17 mouse cellular contexts compared by ENCODE assay signal in genomic region chr2:141862531-141863265, GRCm38 (mm10).
A peak's percentile ranks its signal among the peaks of the same experiment; 100 is the strongest.
DNase-seq lines count a peak whose midpoint lies in the region; ATAC-seq lines count a peak whose summit lies in the region.
"Had no signal": no experiment of that assay in that cellular context is flagged by ENCODE, and none has a peak within 500 bp of the region (broad histone marks: within the 10 kb centered on the region; RNA-seq: fewer than 3 reads in every experiment).

No protein-coding gene starts in this region.

- no peak overlapping the region for H3K4me3 ChIP-seq in forebrain, embryonic 15.5 days
- no peak overlapping the region for H3K4me3 ChIP-seq in forebrain, embryonic 16.5 days (replicated peaks; ENCODE audit: low read length)
- no peak overlapping the region for H3K4me3 ChIP-seq in midbrain, embryonic 14.5 days (replicated peaks; ENCODE audit: low read depth, low read length)
- H3K4me3 ChIP-seq: embryonic facial prominence, embryonic 12.5 days; heart, adult 2 months; heart, embryonic 12.5 days; hindbrain, embryonic 10.5 days; intestine, embryonic 15.5 days had no signal

- no peak for ATAC-seq in forebrain, embryonic 15.5 days (replicated peaks)
- ATAC-seq in forebrain, embryonic 16.5 days: no peak
- peak; percentile 37; the same call in 1 of the 2 replicates for ATAC-seq in midbrain, embryonic 14.5 days (ENCODE audit: low FRiP score, low TSS enrichment)
- ATAC-seq: intestine, embryonic 15.5 days had no signal

- no peak overlapping the region for H3K4me2 ChIP-seq in forebrain, embryonic 15.5 days (replicated peaks)
- no peak overlapping the region for H3K4me2 ChIP-seq in forebrain, embryonic 16.5 days (ENCODE audit: low read length)
- no peak overlapping the region for H3K4me2 ChIP-seq in midbrain, embryonic 14.5 days (ENCODE audit: low read length)
- H3K4me2 ChIP-seq: embryonic facial prominence, embryonic 12.5 days; heart, embryonic 12.5 days; hindbrain, embryonic 14.5 days; intestine, embryonic 15.5 days had no signal

- H3K9me3 ChIP-seq in forebrain, embryonic 15.5 days: no peaks in the 10 kb centered on the region
- H3K9me3 ChIP-seq in forebrain, embryonic 16.5 days (ENCODE audit: control insufficient read depth, low read length): no peaks in the 10 kb centered on the region
- H3K9me3 ChIP-seq in midbrain, embryonic 14.5 days (ENCODE audit: control insufficient read depth, low read length): no peaks in the 10 kb centered on the region
- H3K9me3 ChIP-seq: embryonic facial prominence, embryonic 12.5 days; heart, embryonic 12.5 days; hindbrain, embryonic 10.5 days; intestine, embryonic 15.5 days had no signal

- H3K27ac ChIP-seq in forebrain, embryonic 15.5 days (replicated peaks): 0 out of 2 replicates have a peak overlapping the region, but pooled peaks have one; percentile 19
- no peak overlapping the region for H3K27ac ChIP-seq in forebrain, embryonic 16.5 days (ENCODE audit: low read length)
- H3K27ac ChIP-seq in midbrain, embryonic 14.5 days (replicated peaks; ENCODE audit: low read depth, low read length): no peak overlapping the region
- H3K27ac ChIP-seq: embryonic facial prominence, embryonic 12.5 days; heart, adult 2 months; hindbrain, embryonic 10.5 days; hindbrain, embryonic 14.5 days; intestine, embryonic 15.5 days had no signal

- no peaks in the 10 kb centered on the region for H3K36me3 ChIP-seq in forebrain, embryonic 15.5 days
- no peaks in the 10 kb centered on the region for H3K36me3 ChIP-seq in forebrain, embryonic 16.5 days (ENCODE audit: control insufficient read depth, insufficient read depth)
- no peaks in the 10 kb centered on the region for H3K36me3 ChIP-seq in midbrain, embryonic 14.5 days (ENCODE audit: control insufficient read depth, insufficient read depth, low read length)
- H3K36me3 ChIP-seq: embryonic facial prominence, embryonic 12.5 days; heart, embryonic 12.5 days; hindbrain, embryonic 10.5 days; intestine, embryonic 15.5 days had no signal

- DNase-seq in ES-CJ7 (ENCODE audit: low read depth, low spot score) (peak; percentile 7), R1 (ENCODE audit: low read depth, low spot score) (peak; percentile 19)
- DNase-seq in midbrain, embryonic 14.5 days: peak; percentile 51
- DNase-seq in testis, postnatal 14 days (ENCODE audit: low spot score): no peak
- no peak for DNase-seq in retina, embryonic 14.5 days (ENCODE audit: low spot score)
- DNase-seq: adrenal gland, adult 2 months; adrenal gland, postnatal 25 days; cerebellum, postnatal 25 days; gastrocnemius, postnatal 14 days; heart, adult 2 months had no signal

- WGBS in forebrain, embryonic 15.5 days: 49% methylated on average over 9 of the region's 9 CpGs
- WGBS in forebrain, embryonic 16.5 days: 53% methylated on average over 9 of the region's 9 CpGs
- WGBS in midbrain, embryonic 14.5 days: 41% methylated on average over 9 of the region's 9 CpGs

- peaks cover 7% of the 10 kb centered on the region; the same call in 1 of the 2 replicates for H3K4me1 ChIP-seq in forebrain, embryonic 15.5 days
- H3K4me1 ChIP-seq in forebrain, embryonic 16.5 days (replicated peaks; ENCODE audit: control insufficient read depth, insufficient read depth, low read length): 0 out of 2 replicates have a peak, but pooled peaks cover 2% of the 10 kb centered on the region
- 0 out of 2 replicates have a peak, but pooled peaks cover 5% of the 10 kb centered on the region for H3K4me1 ChIP-seq in midbrain, embryonic 14.5 days (ENCODE audit: control insufficient read depth, insufficient read depth, low read length)
- H3K4me1 ChIP-seq: embryonic facial prominence, embryonic 12.5 days; heart, embryonic 12.5 days; hindbrain, embryonic 10.5 days; intestine, embryonic 15.5 days had no signal

- no peaks in the 10 kb centered on the region for H3K27me3 ChIP-seq in forebrain, embryonic 15.5 days
- H3K27me3 ChIP-seq in forebrain, embryonic 16.5 days (replicated peaks; ENCODE audit: control insufficient read depth, insufficient read depth, low read length): no peaks in the 10 kb centered on the region
- no peaks in the 10 kb centered on the region for H3K27me3 ChIP-seq in midbrain, embryonic 14.5 days (ENCODE audit: control insufficient read depth, insufficient read depth, low read length)
- H3K27me3 ChIP-seq: embryonic facial prominence, embryonic 12.5 days; heart, embryonic 12.5 days; intestine, embryonic 15.5 days had no signal

- H3K9ac ChIP-seq in forebrain, embryonic 15.5 days (replicated peaks): no peak overlapping the region
- no peak overlapping the region for H3K9ac ChIP-seq in forebrain, embryonic 16.5 days (replicated peaks; ENCODE audit: low read depth, low read length)
- no peak overlapping the region for H3K9ac ChIP-seq in midbrain, embryonic 14.5 days (replicated peaks; ENCODE audit: low read length)
- H3K9ac ChIP-seq: embryonic facial prominence, embryonic 12.5 days; heart, embryonic 12.5 days; hindbrain, embryonic 14.5 days; intestine, embryonic 15.5 days had no signal

Comparison
In these comparisons a context has a peak if more than half of its experiments do, and no peak if none do; other contexts are left out.
1. DNase-seq: peak in ES-CJ7 (single experiment), R1 (single experiment) and midbrain, embryonic 14.5 days (single experiment); none in testis, postnatal 14 days (single experiment) and retina, embryonic 14.5 days (single experiment).